Mouse (Mus musculus) G1E (cell line): Measurements from ENCODE around the gene Vrk1.

Source experiments
- CTCF ChIP-seq: IDR thresholded peaks from 2 replicates; pipeline ENCODE4 v1.5.1; 2012; ENCODE audit warnings: low read depth, low read length, inconsistent platforms, mixed read lengths
- POLR2AphosphoS5 ChIP-seq: IDR thresholded peaks from 2 replicates; pipeline ENCODE4 v1.6.1; 2012; ENCODE audit warnings: low read depth, low read length, inconsistent platforms; ENCODE audit not compliant: insufficient replicate concordance
- TAL1 ChIP-seq: conservative IDR thresholded peaks from 2 replicates; pipeline ENCODE4 v1.6.1; 2012; ENCODE audit warnings: low read depth, low read length, inconsistent platforms, mixed read lengths

DNA sequence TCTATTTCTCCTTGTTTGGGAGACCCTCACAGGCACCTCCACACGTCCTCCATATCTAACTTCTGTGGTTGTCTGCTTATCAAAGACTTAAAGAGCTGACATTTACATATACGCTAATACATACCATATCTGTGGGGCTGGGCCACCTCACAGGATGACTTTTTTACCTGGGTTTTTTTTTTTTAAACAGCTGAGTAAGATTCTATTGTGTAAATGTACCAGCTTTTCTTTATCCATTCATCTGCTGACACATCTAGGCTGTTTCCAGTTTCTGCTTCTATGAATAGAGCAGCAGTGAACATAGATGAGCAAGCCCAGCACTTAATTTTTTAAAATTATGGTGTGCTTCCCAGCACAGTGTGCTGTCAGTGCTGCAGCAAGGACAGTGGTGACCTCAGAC is 19.6 kb downstream of the Vrk1 start:
- TF ChIP-seq TAL1: no peak
- TF ChIP-seq CTCF: no peak
- TF ChIP-seq POLR2AphosphoS5: no peak
